Mouse (Mus musculus) forebrain, embryonic 11.5 days (tissue): ENCODE measurements around the gene Dctn2. TPM values are rescaled to one million over a fixed set of nuclear protein-coding genes. Genes with fewer than 3 reads are reported as not detected.
"Not testable (repeated sequence)": the region's sequence is repeated elsewhere in the genome, so short reads cannot be mapped to it uniquely, and the experiment has no call there.

Experiments used
- ATAC-seq: fragments of 200-750 bp; cut with Nextera tagmentation; replicated peaks from 2 replicates; pipeline ENCODE4 v1.8.0; 2017; ENCODE audit warnings: moderate TSS enrichment; ENCODE audit not compliant: low FRiP score
- DNase-seq: peaks from one replicate; pipeline ENCODE4 v3.0.0-alpha.2; 2017; ENCODE audit warnings: low spot score
- H3K27ac ChIP-seq: fragments of 300-500 bp; sonication (generic); 2 replicates; pipeline ENCODE4 v1.5.1; 2014; ENCODE audit warnings: low read depth, low read length
- H3K27me3 ChIP-seq: fragments of 300-500 bp; sonication (generic); 2 replicates; pipeline ENCODE4 v1.6.1; 2014; ENCODE audit warnings: mild to moderate bottlenecking, low read length, mixed read lengths; ENCODE audit not compliant: control insufficient read depth, insufficient read depth
- H3K36me3 ChIP-seq: fragments of 300-500 bp; sonication (generic); 2 replicates; pipeline ENCODE4 v1.6.1; 2014; ENCODE audit warnings: mild to moderate bottlenecking, low read length, moderate library complexity, mixed read lengths; ENCODE audit not compliant: control insufficient read depth, insufficient read depth
- H3K4me1 ChIP-seq: fragments of 300-500 bp; sonication (generic); replicated peaks from 2 replicates; pipeline ENCODE4 v1.6.1; 2014; ENCODE audit warnings: low read length, mixed read lengths; ENCODE audit not compliant: control insufficient read depth, insufficient read depth
- H3K4me2 ChIP-seq: fragments of 300-500 bp; sonication (generic); 2 replicates; pipeline ENCODE4 v1.6.1; 2014; ENCODE audit warnings: low read depth, mild to moderate bottlenecking, low read length, moderate library complexity, mixed read lengths; ENCODE audit not compliant: severe bottlenecking
- H3K4me3 ChIP-seq: fragments of 300-500 bp; sonication (generic); 2 replicates; pipeline ENCODE4 v1.5.1; 2014; ENCODE audit warnings: low read depth, low read length
- H3K9ac ChIP-seq: fragments of 300-500 bp; sonication (generic); 2 replicates; pipeline ENCODE4 v1.6.1; 2014; ENCODE audit warnings: low read length
- H3K9me3 ChIP-seq: fragments of 300-500 bp; sonication (generic); 2 replicates; pipeline ENCODE4 v1.6.1; 2016; ENCODE audit warnings: low read length, mixed read lengths; ENCODE audit not compliant: control insufficient read depth
- WGBS: fragments of 180-500 bp; shearing (Covaris S2); extraction: QIAGEN DNeasy Blood & Tissue Kit; methylation state at CpG from one replicate; pipeline ENCODE4 v1.1.7; 2014; 5-methylcytosine and 5-hydroxymethylcytosine counted together
- polyA plus RNA-seq: library from polyadenylated mRNA; unstranded; fragments of >200 nt; fragmentation: Nextera tagmentation; extraction: Ambion mirVana; gene quantifications from 2 replicates; pipeline ENCODE4 v1.2.1, GENCODE M21; 2014

The Dctn2 gene
- polyA plus RNA-seq, 1 experiment from 2014 or later, result 202 TPM

DNA sequence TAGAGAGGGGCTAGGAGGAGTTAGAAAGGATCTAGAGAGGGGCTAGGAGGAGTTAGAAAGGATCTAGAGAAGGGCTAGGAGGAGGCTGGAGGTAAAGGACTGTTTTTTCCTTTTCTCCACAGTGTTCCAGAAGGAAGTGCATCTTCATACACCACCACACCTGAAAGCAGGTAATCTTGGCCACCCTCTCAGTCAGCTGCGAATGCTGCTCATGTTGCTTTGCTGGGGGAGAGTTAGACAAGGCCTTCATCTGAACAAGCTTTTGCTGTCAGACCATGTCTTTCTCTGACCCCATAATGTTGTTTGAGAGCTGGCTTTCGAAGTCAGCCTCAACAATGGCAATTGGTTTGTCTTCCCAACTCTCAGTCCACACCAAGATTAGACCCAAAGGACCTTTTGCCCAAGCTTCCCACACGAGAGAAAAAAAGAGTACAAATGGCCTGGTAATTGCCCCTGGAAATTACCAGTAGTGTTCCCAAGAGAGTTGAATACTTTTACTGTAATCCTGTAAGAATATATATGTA, 27.5 kb downstream of the Dctn2 start:
- Histone ChIP-seq H3K36me3 (peaks cover 25% of the 10 kb centered on the region), H3K9me3 (no peaks in the 10 kb centered on the region), H3K4me3 (no peak overlapping the region), H3K4me1 (peaks cover 6% of the 10 kb centered on the region; the same call in 1 of the 2 replicates), H3K4me2 (no peak overlapping the region), H3K27me3 (no peaks in the 10 kb centered on the region), H3K27ac (no peak overlapping the region), H3K9ac (no peak overlapping the region)
- DNase-seq (no peak), ATAC-seq (no peak)
- 87% methylated on average over 3 of the region's 3 CpGs for WGBS

GRCm38 (mm10) chr10:127294895-127295510, 28.8 kb downstream of the Dctn2 start:
- Histone ChIP-seq H3K4me1 (peaks cover 6% of the 10 kb centered on the region; the same call in 1 of the 2 replicates), H3K9ac (no peak overlapping the region), H3K4me2 (no peak overlapping the region), H3K9me3 (no peaks in the 10 kb centered on the region), H3K27me3 (no peaks in the 10 kb centered on the region), H3K4me3 (no peak overlapping the region), H3K36me3 (peaks cover 25% of the 10 kb centered on the region), H3K27ac (no peak overlapping the region)
- ATAC-seq, result no peak
- 94% methylated on average over 10 of the region's 10 CpGs for WGBS
- DNase-seq, result no peak

DNA sequence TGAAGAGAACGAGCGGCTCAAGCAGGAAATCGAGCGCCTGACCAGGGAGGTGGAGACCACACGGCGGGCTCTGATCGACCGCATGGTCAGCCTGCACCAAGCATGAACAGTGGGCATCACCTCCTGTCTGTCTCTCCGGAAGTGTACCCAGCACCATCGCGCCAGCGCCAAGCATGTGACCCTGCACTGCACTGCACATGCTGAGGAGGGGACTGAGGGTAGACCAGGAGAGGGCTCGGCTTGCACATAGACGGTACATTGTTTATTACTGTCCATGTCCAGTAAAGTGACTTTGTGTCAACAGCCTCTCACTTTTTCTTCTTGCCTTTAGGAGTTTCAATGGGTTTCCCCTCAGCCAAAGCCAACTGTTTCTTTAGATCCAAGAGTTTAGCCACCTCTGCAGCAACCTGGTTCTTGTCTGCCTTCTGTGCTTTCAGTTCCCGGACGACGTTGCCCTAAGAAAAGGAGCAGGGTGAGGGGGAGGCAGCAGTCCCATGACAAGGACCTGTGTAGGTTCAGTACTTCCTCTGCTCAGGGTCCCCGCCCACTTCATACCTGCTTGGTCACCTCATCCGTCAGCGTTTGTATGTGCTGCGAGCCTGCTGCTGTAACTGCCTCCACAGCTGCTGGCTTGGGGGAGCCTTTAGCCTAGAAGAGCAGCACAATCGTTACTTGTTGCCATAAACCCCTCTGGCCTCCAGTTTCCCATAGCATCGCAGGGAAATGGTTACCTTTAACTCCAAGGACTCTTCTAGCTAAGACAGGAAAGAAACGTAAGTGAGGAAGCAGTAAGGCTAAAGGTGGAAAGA, 30.0 kb downstream of the Dctn2 start:
- WGBS, result 92% methylated on average over 24 of the region's 24 CpGs
- Histone ChIP-seq H3K36me3 (peaks cover 25% of the 10 kb centered on the region), H3K27ac (no peak overlapping the region), H3K4me3 (no peak overlapping the region), H3K27me3 (no peaks in the 10 kb centered on the region), H3K4me1 (peaks cover 6% of the 10 kb centered on the region; the same call in 1 of the 2 replicates), H3K4me2 (no peak overlapping the region), H3K9ac (no peak overlapping the region), H3K9me3 (no peaks in the 10 kb centered on the region)
- no peak for ATAC-seq
- no peak for DNase-seq

DNA sequence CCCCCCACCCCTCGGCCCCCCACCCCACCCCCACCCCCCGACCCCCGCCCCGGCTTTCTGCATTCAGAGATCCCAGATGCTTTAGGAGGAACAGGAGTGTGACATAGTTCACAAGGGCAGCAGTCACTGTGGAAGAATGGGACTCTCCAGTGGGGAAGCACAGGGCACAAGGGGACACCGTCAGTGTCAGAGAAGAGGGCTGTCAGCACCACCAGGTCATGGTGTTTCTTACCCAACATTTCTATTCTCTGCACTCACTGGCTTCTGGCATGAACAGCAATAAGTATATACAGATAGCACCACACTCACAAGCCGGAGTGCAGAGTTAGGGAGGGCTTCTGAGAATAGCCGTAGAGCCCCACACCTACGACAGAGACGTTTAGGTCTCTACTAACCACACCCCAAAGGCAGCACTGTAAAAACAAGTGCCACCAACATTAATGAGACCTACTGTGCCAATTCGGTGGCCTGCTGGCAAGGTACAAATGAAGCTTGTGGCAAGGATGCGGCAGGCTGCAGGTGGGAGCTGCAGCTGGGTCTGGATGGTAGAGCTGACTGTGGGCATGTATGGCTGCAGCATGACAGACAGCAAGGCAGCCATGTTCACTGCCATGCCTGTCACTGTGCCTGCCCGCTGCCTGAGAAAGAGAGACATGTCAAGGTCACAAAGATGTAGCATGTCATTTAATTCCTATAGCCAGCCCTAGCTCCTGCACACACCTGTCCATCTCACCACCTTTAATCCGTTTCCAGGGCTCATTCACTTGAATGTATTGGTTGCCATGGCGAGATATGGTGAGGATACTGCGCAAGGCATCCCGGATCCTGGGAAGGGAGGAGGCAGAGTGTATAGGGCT, 31.1 kb downstream of the Dctn2 start:
- Histone ChIP-seq H3K4me1 (0 out of 2 replicates have a peak, but pooled peaks cover 2% of the 10 kb centered on the region), H3K4me3 (no peak overlapping the region), H3K27me3 (no peaks in the 10 kb centered on the region), H3K9ac (no peak overlapping the region), H3K36me3 (peaks cover 34% of the 10 kb centered on the region), H3K27ac (no peak overlapping the region), H3K9me3 (no peaks in the 10 kb centered on the region), H3K4me2 (no peak overlapping the region)
- ATAC-seq (no peak), DNase-seq (no peak)
- WGBS, result 95% methylated on average over 16 of the region's 16 CpGs

- Histone ChIP-seq H3K4me1 (no peaks in the 10 kb centered on the region), H3K9ac (no peak overlapping the region), H3K36me3 (peaks cover 47% of the 10 kb centered on the region), H3K27me3 (no peaks in the 10 kb centered on the region), H3K4me3 (no peak overlapping the region), H3K27ac (no peak overlapping the region), H3K4me2 (no peak overlapping the region), H3K9me3 (no peaks in the 10 kb centered on the region)
- no peak for ATAC-seq
- 93% methylated on average over 6 of the region's 6 CpGs for WGBS
- DNase-seq, result no peak
Measured at GRCm38 (mm10) chr10:127300361-127300760, 34.2 kb downstream of the Dctn2 start.

DNA sequence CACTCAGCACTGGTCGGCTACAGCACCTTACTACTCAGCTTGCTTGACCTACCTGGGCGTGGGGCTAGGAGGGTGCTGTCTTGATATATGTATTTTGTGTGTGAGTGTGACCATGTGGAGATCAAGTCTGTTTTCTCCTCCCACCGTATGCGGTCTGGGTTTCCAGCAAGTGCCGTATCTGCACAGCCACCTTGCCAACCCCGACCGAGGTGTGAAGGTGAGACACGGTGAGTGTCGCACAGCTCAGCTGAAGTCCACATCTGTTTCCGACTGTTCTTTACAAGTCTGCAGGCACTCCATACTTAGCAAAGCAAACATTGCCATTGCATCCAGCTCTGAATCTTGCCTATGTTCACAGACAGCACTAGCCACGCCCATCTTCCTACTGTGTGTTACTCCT, 37.0 kb downstream of the Dctn2 start:
- peaks cover 35% of the 10 kb centered on the region for H3K36me3 ChIP-seq
- H3K9ac ChIP-seq, result no peak overlapping the region
- no peaks in the 10 kb centered on the region for H3K9me3 ChIP-seq
- WGBS, result 93% methylated on average over 11 of the region's 11 CpGs
- H3K27ac ChIP-seq, result no peak overlapping the region
- H3K27me3 ChIP-seq, result no peaks in the 10 kb centered on the region
- H3K4me2 ChIP-seq, result no peak overlapping the region
- H3K4me1 ChIP-seq, result no peaks in the 10 kb centered on the region
- DNase-seq, result no peak
- H3K4me3 ChIP-seq, result no peak overlapping the region
- no peak for ATAC-seq

GRCm38 (mm10) chr10:127309167-127309566, 43.0 kb downstream of the Dctn2 start:
- not testable (repeated sequence) for H3K9me3 ChIP-seq, H3K27ac ChIP-seq, H3K27me3 ChIP-seq, H3K9ac ChIP-seq, ATAC-seq, DNase-seq, H3K4me3 ChIP-seq, H3K4me2 ChIP-seq, H3K4me1 ChIP-seq
- 80% methylated on average over 3 of the region's 3 CpGs for WGBS
- peaks cover 13% of the 10 kb centered on the region for H3K36me3 ChIP-seq
